Mouse (Mus musculus) liver, adult 2 months (tissue): Measurements from ENCODE around the gene Igf1r. TPM values are rescaled to one million over a fixed set of nuclear protein-coding genes. Genes with fewer than 3 reads are reported as not detected.
A peak's percentile ranks its signal among the peaks of the same experiment; 100 is the strongest.

Source experiments
- DNase-seq: peaks from one replicate; pipeline ENCODE4 v3.0.0-alpha.2; 2011; ENCODE audit warnings: low read depth, low spot score; ENCODE audit errors: extremely low read depth
- H3K27ac ChIP-seq: fragments of 200-500 bp; replicated peaks from 2 replicates; pipeline ENCODE4 v1.5.1; 2012; ENCODE audit warnings: low read depth, mild to moderate bottlenecking, control low read depth, inconsistent platforms, low read length; ENCODE audit not compliant: insufficient read depth
- H3K27me3 ChIP-seq: fragments of 200-500 bp; 2 replicates; pipeline ENCODE4 v1.6.1; 2012; ENCODE audit warnings: mild to moderate bottlenecking, moderate library complexity, low read length, inconsistent platforms; ENCODE audit not compliant: control insufficient read depth, insufficient read depth
- H3K36me3 ChIP-seq: fragments of 200-500 bp; 2 replicates; pipeline ENCODE4 v1.6.1; 2012; ENCODE audit warnings: low read length, inconsistent platforms; ENCODE audit not compliant: control insufficient read depth, insufficient read depth
- H3K4me1 ChIP-seq: fragments of 200-500 bp; 2 replicates; pipeline ENCODE4 v1.6.1; 2011; ENCODE audit warnings: low read length; ENCODE audit not compliant: control insufficient read depth, insufficient read depth
- H3K4me3 ChIP-seq: fragments of 200-500 bp; 2 replicates; pipeline ENCODE4 v1.5.1; 2011; ENCODE audit warnings: low read depth, mild to moderate bottlenecking, control low read depth, low read length, moderate library complexity; ENCODE audit not compliant: insufficient read depth
- H3K79me2 ChIP-seq: fragments of 200-500 bp; 2 replicates; pipeline ENCODE4 v1.6.1; 2012; ENCODE audit warnings: inconsistent platforms, mild to moderate bottlenecking, low read length, moderate library complexity; ENCODE audit not compliant: control insufficient read depth, insufficient read depth
- H3K9ac ChIP-seq: fragments of 200-500 bp; 2 replicates; pipeline ENCODE4 v1.6.1; 2012; ENCODE audit warnings: low read depth, mild to moderate bottlenecking, control low read depth, inconsistent platforms, low read length
- CTCF ChIP-seq: fragments of 200-500 bp; IDR thresholded peaks from 2 replicates; pipeline ENCODE4 v1.5.1; 2011; ENCODE audit warnings: low read depth, low read length, control low read depth
- POLR2A ChIP-seq: fragments of 200-500 bp; IDR thresholded peaks from 2 replicates; pipeline ENCODE4 v1.6.1; 2011; ENCODE audit warnings: low read length, control low read depth; ENCODE audit not compliant: insufficient read depth; ENCODE audit errors: extremely low read depth
- WGBS: fragments of 180-500 bp; shearing (Covaris S2); methylation state at CpG from one replicate; pipeline ENCODE4 v1.1.7; 2018; 5-methylcytosine and 5-hydroxymethylcytosine counted together
- polyA plus RNA-seq: library from polyadenylated mRNA; depleted of rRNA; stranded (reverse); fragments of >200 nt; gene quantifications from 2 replicates; pipeline ENCODE4 v1.2.3, GENCODE M21; 2012
- total RNA-seq: library from RNA; depleted of rRNA; stranded (reverse); fragments of >200 nt; gene quantifications from 2 replicates; pipeline ENCODE4 v1.2.3, GENCODE M21; 2014

The Igf1r gene
- total and polyA plus RNA-seq, 2 experiments: 0.50 to 1.2 TPM

DNA sequence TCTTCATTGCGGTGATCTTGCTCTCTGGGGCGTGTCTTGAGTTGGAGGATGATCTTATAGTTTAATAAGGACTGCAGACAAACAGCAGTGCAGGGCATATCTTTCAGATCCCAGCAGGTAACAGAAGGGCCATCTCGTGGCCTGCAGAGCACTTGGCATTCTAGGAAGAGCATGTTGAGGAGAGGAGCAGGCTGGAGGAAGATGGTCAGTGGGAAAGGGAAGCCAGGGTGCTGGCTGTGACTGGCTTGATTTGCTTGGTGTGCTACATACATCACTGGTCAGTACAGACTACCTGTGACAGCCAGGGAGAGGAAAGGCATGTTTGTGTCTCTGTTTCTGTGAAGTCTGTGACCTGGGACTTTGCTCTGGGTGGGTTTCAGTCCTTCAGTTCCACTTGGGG is 122.8 kb downstream of the Igf1r start:
- Histone ChIP-seq H3K36me3 (no peaks in the 10 kb centered on the region), H3K27me3 (peaks cover 15% of the 10 kb centered on the region; the same call in 1 of the 2 replicates), H3K4me3 (no peak overlapping the region), H3K4me1 (peaks cover under 1% of the 10 kb centered on the region; the same call in 1 of the 2 replicates), H3K27ac (no peak overlapping the region), H3K9ac (no peak overlapping the region), H3K79me2 (no peaks in the 10 kb centered on the region)
- WGBS: 80% methylated on average over 3 of the region's 3 CpGs
- no peak for DNase-seq
- TF ChIP-seq CTCF: no peak
- no peak for TF ChIP-seq POLR2A

DNA sequence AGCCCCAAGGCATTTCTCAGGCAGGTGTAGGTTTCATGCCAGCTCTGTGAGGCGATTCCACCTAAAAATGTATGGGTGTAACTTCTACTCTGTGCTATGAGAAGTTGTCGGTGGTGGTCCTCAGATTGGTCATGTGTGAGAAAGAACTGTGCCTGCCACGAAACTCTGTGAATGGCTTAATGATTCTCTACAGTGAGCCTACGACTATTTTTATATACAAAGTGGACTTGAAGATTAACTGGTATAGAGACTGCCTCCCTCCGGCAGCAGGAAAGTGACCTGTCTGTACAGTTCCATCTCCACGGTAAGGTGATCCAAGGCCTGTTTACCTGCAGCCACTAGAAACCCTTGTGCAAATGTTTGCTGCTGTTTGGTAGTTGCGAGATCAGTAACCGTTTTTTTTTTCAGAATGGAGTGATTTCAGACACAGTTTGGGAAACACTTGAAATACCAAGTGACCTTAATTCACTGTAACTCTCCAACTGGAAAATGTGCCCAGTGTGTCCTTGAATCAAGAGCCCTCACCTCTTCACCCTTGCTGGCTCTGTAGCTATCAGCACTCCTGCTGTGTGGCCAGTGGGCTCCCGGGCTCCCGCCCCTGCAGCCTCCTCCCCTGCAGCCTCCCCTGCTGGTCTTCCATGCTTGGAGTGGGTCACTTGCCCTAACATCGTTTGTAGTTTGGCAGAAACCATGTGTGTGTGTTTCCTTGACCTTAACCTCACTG is 127.7 kb downstream of the Igf1r start:
- Histone ChIP-seq H3K4me3 (no peak overlapping the region), H3K79me2 (no peaks in the 10 kb centered on the region), H3K9ac (no peak overlapping the region), H3K36me3 (no peaks in the 10 kb centered on the region), H3K4me1 (peaks cover 4% of the 10 kb centered on the region), H3K27me3 (peaks cover 15% of the 10 kb centered on the region; the same call in 1 of the 2 replicates), H3K27ac (no peak overlapping the region)
- 31% methylated on average over 11 of the region's 11 CpGs for WGBS
- peak; percentile 75 for DNase-seq
- no peak for TF ChIP-seq CTCF
- no peak for TF ChIP-seq POLR2A

DNA sequence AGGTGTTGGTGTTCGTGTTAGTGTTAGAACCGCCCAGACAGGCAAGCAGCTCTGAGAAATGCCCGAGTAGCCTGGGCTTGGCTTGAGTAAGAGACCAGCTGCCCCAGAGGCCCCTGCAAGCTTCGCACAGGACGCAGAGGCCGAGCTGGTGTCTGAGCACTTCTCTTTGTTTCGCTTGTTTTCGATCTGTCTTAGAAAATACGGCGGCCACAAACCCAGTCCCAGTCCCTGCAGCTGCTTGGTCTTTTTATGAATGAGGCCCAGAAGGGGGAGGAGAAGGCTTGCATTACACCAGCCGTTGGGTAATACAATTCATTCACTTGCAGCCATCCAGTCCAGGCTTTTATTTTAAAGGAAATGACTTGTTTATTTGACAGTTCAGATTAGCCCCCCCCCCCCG is 132.7 kb downstream of the Igf1r start:
- TF ChIP-seq CTCF (no peak), POLR2A (no peak)
- Histone ChIP-seq H3K36me3 (no peaks in the 10 kb centered on the region), H3K4me3 (no peak overlapping the region), H3K27ac (no peak overlapping the region), H3K79me2 (no peaks in the 10 kb centered on the region), H3K9ac (no peak overlapping the region), H3K27me3 (peaks cover 12% of the 10 kb centered on the region; the same call in 1 of the 2 replicates), H3K4me1 (peaks cover 4% of the 10 kb centered on the region)
- no peak for DNase-seq
- 51% methylated on average over 12 of the region's 12 CpGs for WGBS

DNA sequence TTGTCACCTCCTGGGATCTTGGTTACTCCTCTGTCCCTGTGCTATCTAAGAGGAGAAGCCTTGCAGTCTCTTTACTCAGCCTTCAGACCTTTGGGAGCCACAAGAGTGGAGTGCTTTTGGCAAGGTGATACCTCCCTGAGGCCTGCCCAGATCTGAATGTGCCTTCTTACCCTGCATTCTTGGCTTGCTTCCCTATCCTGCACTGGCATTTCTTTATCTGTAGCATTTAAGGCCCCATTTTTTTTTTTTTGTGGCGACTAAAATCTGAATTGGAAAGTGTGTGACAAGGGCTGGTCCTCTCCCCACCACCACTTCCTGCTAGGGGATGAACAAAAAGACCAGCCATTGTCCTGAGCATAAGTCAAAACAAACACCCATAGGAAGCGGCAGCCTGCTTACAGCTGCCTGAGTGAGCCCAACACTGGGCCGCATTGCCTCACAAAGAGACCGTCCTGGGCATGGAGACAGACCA is 133.3 kb downstream of the Igf1r start:
- no peak for DNase-seq
- H3K27ac ChIP-seq: no peak overlapping the region
- no peaks in the 10 kb centered on the region for H3K36me3 ChIP-seq
- 73% methylated on average over 4 of the region's 4 CpGs for WGBS
- no peak overlapping the region for H3K9ac ChIP-seq
- H3K27me3 ChIP-seq: peaks cover 12% of the 10 kb centered on the region; the same call in 1 of the 2 replicates
- H3K79me2 ChIP-seq: no peaks in the 10 kb centered on the region
- TF ChIP-seq CTCF (no peak), POLR2A (no peak)
- H3K4me1 ChIP-seq: no peaks in the 10 kb centered on the region; the same call in 1 of the 2 replicates
- no peak overlapping the region for H3K4me3 ChIP-seq

DNA sequence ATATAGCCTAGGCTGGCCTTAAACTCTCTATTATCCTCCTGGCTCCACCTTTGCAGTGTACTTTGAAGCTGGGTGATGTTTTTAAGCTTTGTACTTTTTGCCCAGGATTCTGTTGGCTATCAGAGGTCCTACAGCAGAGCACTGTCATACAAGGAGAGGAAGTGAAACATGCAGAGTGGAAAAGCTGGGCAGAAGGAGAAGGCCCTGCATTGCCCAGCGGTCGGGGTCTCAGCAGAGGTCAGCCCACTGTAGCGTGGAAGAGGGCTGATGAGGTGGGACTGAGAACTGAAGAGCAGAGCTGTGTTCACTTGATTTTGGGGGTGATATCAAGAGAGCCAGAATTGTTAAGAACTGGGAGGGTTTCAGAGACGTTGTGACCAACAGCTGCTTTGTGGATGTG is 134.9 kb downstream of the Igf1r start:
- TF ChIP-seq POLR2A: no peak
- TF ChIP-seq CTCF: no peak
- no peaks in the 10 kb centered on the region; the same call in 1 of the 2 replicates for H3K4me1 ChIP-seq
- no peaks in the 10 kb centered on the region for H3K36me3 ChIP-seq
- peaks cover 12% of the 10 kb centered on the region; the same call in 1 of the 2 replicates for H3K27me3 ChIP-seq
- no peaks in the 10 kb centered on the region for H3K79me2 ChIP-seq
- no peak overlapping the region for H3K9ac ChIP-seq
- no peak for DNase-seq
- no peak overlapping the region for H3K4me3 ChIP-seq
- H3K27ac ChIP-seq: no peak overlapping the region
- 81% methylated on average over 4 of the region's 4 CpGs for WGBS

DNA sequence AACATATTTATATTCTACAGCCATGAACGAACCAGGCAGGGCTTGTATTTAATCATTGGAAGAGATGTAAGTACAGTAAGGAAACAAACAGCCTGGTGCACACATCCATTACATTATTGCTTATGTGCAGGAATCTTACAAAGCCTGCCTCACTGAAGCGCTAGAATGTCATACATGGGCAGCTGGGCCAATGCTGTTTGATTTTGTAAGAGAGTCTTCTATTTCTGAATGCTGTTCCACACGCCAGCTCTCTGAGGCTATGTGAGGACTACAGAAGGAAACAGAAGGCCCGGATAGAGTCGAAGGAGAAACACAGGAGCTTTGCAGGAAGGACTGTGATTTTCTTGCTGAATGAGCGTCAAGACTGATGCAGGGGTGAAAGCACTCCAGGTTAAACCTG is 136.2 kb downstream of the Igf1r start:
- 89% methylated on average over 6 of the region's 6 CpGs for WGBS
- H3K27ac ChIP-seq: no peak overlapping the region
- no peaks in the 10 kb centered on the region; the same call in 1 of the 2 replicates for H3K4me1 ChIP-seq
- no peak overlapping the region for H3K9ac ChIP-seq
- no peaks in the 10 kb centered on the region for H3K79me2 ChIP-seq
- peaks cover 9% of the 10 kb centered on the region; the same call in 1 of the 2 replicates for H3K27me3 ChIP-seq
- TF ChIP-seq CTCF (no peak), POLR2A (no peak)
- no peaks in the 10 kb centered on the region for H3K36me3 ChIP-seq
- DNase-seq: no peak
- no peak overlapping the region for H3K4me3 ChIP-seq
